13 mouse cellular contexts compared by ENCODE assay signal in genomic region chr2:164429881-164430615, GRCm38 (mm10). TPM values are rescaled to one million over a fixed set of nuclear protein-coding genes. Genes with fewer than 3 reads are reported as not detected.
DNase-seq lines count a peak whose midpoint lies in the region; ATAC-seq lines count a peak whose summit lies in the region.
"Had no signal": no experiment of that assay in that cellular context is flagged by ENCODE, and none has a peak within 500 bp of the region (broad histone marks: within the 10 kb centered on the region; RNA-seq: fewer than 3 reads in every experiment).

No protein-coding gene starts in this region.

- H3K9me3 ChIP-seq in heart, embryonic 10.5 days = no peaks in the 10 kb centered on the region
- H3K9me3 ChIP-seq in lung, embryonic 16.5 days (ENCODE audit: control insufficient read depth, low read length) = no peaks in the 10 kb centered on the region
- no peaks in the 10 kb centered on the region for H3K9me3 ChIP-seq in intestine, embryonic 16.5 days (ENCODE audit: control insufficient read depth, low read length)
- no peaks in the 10 kb centered on the region for H3K9me3 ChIP-seq in stomach, embryonic 14.5 days (ENCODE audit: control insufficient read depth, low read depth, low read length)
- no peaks in the 10 kb centered on the region for H3K9me3 ChIP-seq in hindbrain, embryonic 11.5 days (ENCODE audit: control insufficient read depth, low read length)
- no peaks in the 10 kb centered on the region for H3K9me3 ChIP-seq in hindbrain, embryonic 10.5 days
- H3K9me3 ChIP-seq: forebrain, embryonic 12.5 days; G1E; hindbrain, embryonic 15.5 days; midbrain, embryonic 13.5 days had no signal

- no peak for ATAC-seq in lung, embryonic 16.5 days (ENCODE audit: low read depth)
- no peak for ATAC-seq in intestine, embryonic 16.5 days
- ATAC-seq in stomach, embryonic 14.5 days (ENCODE audit: insufficient number of reproducible peaks, insufficient read depth, low FRiP score, low read depth) = no peak
- no peak for ATAC-seq in hindbrain, embryonic 11.5 days (ENCODE audit: low FRiP score)
- ATAC-seq: midbrain, embryonic 13.5 days had no signal

- no peak overlapping the region for H3K4me3 ChIP-seq in heart, embryonic 10.5 days
- H3K4me3 ChIP-seq in lung, embryonic 16.5 days (ENCODE audit: low read length) = no peak overlapping the region
- no peak overlapping the region for H3K4me3 ChIP-seq in intestine, embryonic 16.5 days (ENCODE audit: low read length)
- no peak overlapping the region for H3K4me3 ChIP-seq in stomach, embryonic 14.5 days (ENCODE audit: low read depth, low read length)
- no peak overlapping the region for H3K4me3 ChIP-seq in hindbrain, embryonic 11.5 days (ENCODE audit: low read depth, low read length)
- no peak overlapping the region for H3K4me3 ChIP-seq in hindbrain, embryonic 10.5 days
- H3K4me3 ChIP-seq: forebrain, embryonic 12.5 days; hindbrain, embryonic 15.5 days; midbrain, embryonic 13.5 days had no signal

- no peak for DNase-seq in heart, embryonic 10.5 days (ENCODE audit: low spot score)
- no peak for DNase-seq in heart, adult 11 months
- no peak for DNase-seq in lung, postnatal 14 days
- DNase-seq in hindbrain, embryonic 11.5 days (ENCODE audit: low spot score) = no peak
- no peak for DNase-seq in hindbrain, embryonic 10.5 days (ENCODE audit: low spot score)
- DNase-seq: cerebellum, adult 2 months had no signal

- WGBS in heart, embryonic 10.5 days = 42% methylated on average over 15 of the region's 15 CpGs
- 56% methylated on average over 15 of the region's 15 CpGs for WGBS in lung, embryonic 16.5 days
- 53% methylated on average over 15 of the region's 15 CpGs for WGBS in intestine, embryonic 16.5 days
- WGBS in stomach, embryonic 14.5 days = 52% methylated on average over 15 of the region's 15 CpGs
- 42% methylated on average over 15 of the region's 15 CpGs for WGBS in hindbrain, embryonic 11.5 days
- 42% methylated on average over 15 of the region's 15 CpGs for WGBS in hindbrain, embryonic 10.5 days

- no peak overlapping the region for H3K4me2 ChIP-seq in lung, embryonic 16.5 days (ENCODE audit: low read depth, low read length)
- H3K4me2 ChIP-seq in intestine, embryonic 16.5 days (ENCODE audit: low read depth, low read length) = 0 out of 2 replicates have a peak overlapping the region, but pooled peaks have one; percentile 2
- peak overlapping the region; percentile 15; the same call in 1 of the 2 replicates for H3K4me2 ChIP-seq in stomach, embryonic 14.5 days (replicated peaks; ENCODE audit: low read depth, low read length)
- H3K4me2 ChIP-seq in hindbrain, embryonic 11.5 days (replicated peaks; ENCODE audit: low read depth, low read length) = no peak overlapping the region
- H3K4me2 ChIP-seq: forebrain, embryonic 12.5 days; hindbrain, embryonic 15.5 days; midbrain, embryonic 13.5 days had no signal

- peak overlapping the region; percentile 47; the same call in 1 of the 2 replicates for H3K27ac ChIP-seq in heart, embryonic 10.5 days
- H3K27ac ChIP-seq in lung, embryonic 16.5 days (ENCODE audit: low read length) = peak overlapping the region; percentile 59
- H3K27ac ChIP-seq in intestine, embryonic 16.5 days (ENCODE audit: low read length) = peak overlapping the region; percentile 64
- H3K27ac ChIP-seq in stomach, embryonic 14.5 days (ENCODE audit: low read length) = peak overlapping the region; percentile 0; the same call in 1 of the 2 replicates
- no peak overlapping the region for H3K27ac ChIP-seq in hindbrain, embryonic 11.5 days (ENCODE audit: low read depth, low read length)
- no peak overlapping the region for H3K27ac ChIP-seq in hindbrain, embryonic 10.5 days
- H3K27ac ChIP-seq: forebrain, embryonic 12.5 days; hindbrain, embryonic 15.5 days; midbrain, embryonic 13.5 days had no signal

- no peak overlapping the region; the same call in 1 of the 2 replicates for H3K9ac ChIP-seq in lung, embryonic 16.5 days (ENCODE audit: low read length)
- 0 out of 2 replicates have a peak overlapping the region, but pooled peaks have one; percentile 52 for H3K9ac ChIP-seq in intestine, embryonic 16.5 days (ENCODE audit: low read depth, low read length)
- no peak overlapping the region for H3K9ac ChIP-seq in stomach, embryonic 14.5 days (replicated peaks; ENCODE audit: low read depth, low read length)
- H3K9ac ChIP-seq in hindbrain, embryonic 11.5 days (ENCODE audit: low read depth, low read length) = no peak overlapping the region
- H3K9ac ChIP-seq: forebrain, embryonic 12.5 days; hindbrain, embryonic 15.5 days; midbrain, embryonic 13.5 days had no signal

- H3K27me3 ChIP-seq in heart, embryonic 10.5 days (ENCODE audit: insufficient read depth, poor library complexity, severe bottlenecking) = peaks cover 22% of the 10 kb centered on the region
- no peaks in the 10 kb centered on the region for H3K27me3 ChIP-seq in lung, embryonic 16.5 days (ENCODE audit: control insufficient read depth, insufficient read depth, low read depth, low read length)
- H3K27me3 ChIP-seq in intestine, embryonic 16.5 days (replicated peaks; ENCODE audit: control insufficient read depth, insufficient read depth, low read length) = no peaks in the 10 kb centered on the region
- H3K27me3 ChIP-seq in stomach, embryonic 14.5 days (ENCODE audit: control insufficient read depth, insufficient read depth, low read length) = no peaks in the 10 kb centered on the region
- no peaks in the 10 kb centered on the region for H3K27me3 ChIP-seq in hindbrain, embryonic 11.5 days (ENCODE audit: control insufficient read depth, insufficient read depth, low read length)
- peaks cover 37% of the 10 kb centered on the region for H3K27me3 ChIP-seq in hindbrain, embryonic 10.5 days (ENCODE audit: insufficient read depth, poor library complexity, severe bottlenecking)
- H3K27me3 ChIP-seq: hindbrain, embryonic 15.5 days; midbrain, embryonic 13.5 days had no signal

- peaks cover 40% of the 10 kb centered on the region for H3K36me3 ChIP-seq in heart, embryonic 10.5 days
- H3K36me3 ChIP-seq in lung, embryonic 16.5 days (ENCODE audit: control insufficient read depth, insufficient read depth, low read length) = peaks cover 9% of the 10 kb centered on the region
- peaks cover 11% of the 10 kb centered on the region for H3K36me3 ChIP-seq in intestine, embryonic 16.5 days (ENCODE audit: control insufficient read depth, insufficient read depth, low read length)
- peaks cover 20% of the 10 kb centered on the region; the same call in 1 of the 2 replicates for H3K36me3 ChIP-seq in stomach, embryonic 14.5 days (ENCODE audit: control insufficient read depth, insufficient read depth, low read length)
- H3K36me3 ChIP-seq in hindbrain, embryonic 11.5 days (ENCODE audit: control insufficient read depth, insufficient read depth, low read length) = peaks cover 2% of the 10 kb centered on the region; the same call in 1 of the 2 replicates
- H3K36me3 ChIP-seq in hindbrain, embryonic 10.5 days = 0 out of 2 replicates have a peak, but pooled peaks cover 10% of the 10 kb centered on the region
- H3K36me3 ChIP-seq: forebrain, embryonic 12.5 days; G1E; hindbrain, embryonic 15.5 days; midbrain, embryonic 13.5 days had no signal

- H3K4me1 ChIP-seq in heart, embryonic 10.5 days = peaks cover 69% of the 10 kb centered on the region
- peaks cover 44% of the 10 kb centered on the region for H3K4me1 ChIP-seq in lung, embryonic 16.5 days (replicated peaks; ENCODE audit: control insufficient read depth, insufficient read depth, low read length)
- peaks cover 57% of the 10 kb centered on the region for H3K4me1 ChIP-seq in intestine, embryonic 16.5 days (ENCODE audit: control insufficient read depth, insufficient read depth, low read length)
- H3K4me1 ChIP-seq in stomach, embryonic 14.5 days (ENCODE audit: control insufficient read depth, insufficient read depth, low read length) = peaks cover 49% of the 10 kb centered on the region
- 0 out of 2 replicates have a peak, but pooled peaks cover 5% of the 10 kb centered on the region for H3K4me1 ChIP-seq in hindbrain, embryonic 11.5 days (replicated peaks; ENCODE audit: control insufficient read depth, insufficient read depth, low read length)
- H3K4me1 ChIP-seq in hindbrain, embryonic 10.5 days (replicated peaks) = peaks cover 53% of the 10 kb centered on the region
- H3K4me1 ChIP-seq: hindbrain, embryonic 15.5 days; midbrain, embryonic 13.5 days had no signal

RNA-seq across cellular contexts. Expression of gene Sdc4, which starts 13.6 kb away (rescaled TPM):
- polyA plus RNA-seq in heart, embryonic 10.5 days (2016; fragmentation: Nextera tagmentation; extraction: Ambion mirVana) = 37.3 and 37.8 TPM in 2 replicates
- polyA plus RNA-seq in lung, embryonic 16.5 days (2015; fragmentation: Nextera tagmentation; extraction: Ambion mirVana) = 226 and 247 TPM in 2 replicates
- polyA plus RNA-seq in intestine, embryonic 16.5 days (2015; fragmentation: Nextera tagmentation; extraction: Ambion mirVana) = 130 and 138 TPM in 2 replicates
- polyA plus RNA-seq in stomach, embryonic 14.5 days (2014; fragmentation: Nextera tagmentation; extraction: Ambion mirVana) = 104 and 120 TPM in 2 replicates
- 9.8 and 11.6 TPM in 2 replicates for polyA plus RNA-seq in hindbrain, embryonic 11.5 days (2014; fragmentation: Nextera tagmentation; extraction: Ambion mirVana)
- polyA plus RNA-seq in hindbrain, embryonic 10.5 days (2016; fragmentation: Nextera tagmentation; extraction: Ambion mirVana) = 14.8 and 18.0 TPM in 2 replicates
- polyA plus RNA-seq: G1E had no signal

RNA-seq across cellular contexts. Expression of gene Matn4, which starts 25.1 kb away (rescaled TPM):
- polyA plus RNA-seq in heart, embryonic 10.5 days (2016; fragmentation: Nextera tagmentation; extraction: Ambion mirVana) = 0.76 and 1.2 TPM in 2 replicates
- 46.8 and 54.9 TPM in 2 replicates for polyA plus RNA-seq in lung, embryonic 16.5 days (2015; fragmentation: Nextera tagmentation; extraction: Ambion mirVana)
- 8.3 and 9.0 TPM in 2 replicates for polyA plus RNA-seq in intestine, embryonic 16.5 days (2015; fragmentation: Nextera tagmentation; extraction: Ambion mirVana)
- 1.1 and 2.0 TPM in 2 replicates for polyA plus RNA-seq in stomach, embryonic 14.5 days (2014; fragmentation: Nextera tagmentation; extraction: Ambion mirVana)
- polyA plus RNA-seq in hindbrain, embryonic 11.5 days (2014; fragmentation: Nextera tagmentation; extraction: Ambion mirVana) = 0.71 and 0.91 TPM in 2 replicates
- polyA plus RNA-seq in hindbrain, embryonic 10.5 days (2016; fragmentation: Nextera tagmentation; extraction: Ambion mirVana) = 0.35 and 0.72 TPM in 2 replicates
- polyA plus RNA-seq: G1E had no signal

RNA-seq across cellular contexts. Expression of gene Sys1, which starts 26.7 kb away (rescaled TPM):
- polyA plus RNA-seq in heart, embryonic 10.5 days (2016; fragmentation: Nextera tagmentation; extraction: Ambion mirVana) = 41.2 and 52.5 TPM in 2 replicates
- polyA plus RNA-seq in lung, embryonic 16.5 days (2015; fragmentation: Nextera tagmentation; extraction: Ambion mirVana) = 59.9 and 62.3 TPM in 2 replicates
- 54.0 and 56.4 TPM in 2 replicates for polyA plus RNA-seq in intestine, embryonic 16.5 days (2015; fragmentation: Nextera tagmentation; extraction: Ambion mirVana)
- 65.0 and 67.6 TPM in 2 replicates for polyA plus RNA-seq in stomach, embryonic 14.5 days (2014; fragmentation: Nextera tagmentation; extraction: Ambion mirVana)
- 71.3 and 72.2 TPM in 2 replicates for polyA plus RNA-seq in hindbrain, embryonic 11.5 days (2014; fragmentation: Nextera tagmentation; extraction: Ambion mirVana)
- polyA plus RNA-seq in hindbrain, embryonic 10.5 days (2016; fragmentation: Nextera tagmentation; extraction: Ambion mirVana) = 61.5 and 76.4 TPM in 2 replicates

RNA-seq across cellular contexts. Expression of gene Rbpjl, which starts 27.1 kb away (rescaled TPM):
- polyA plus RNA-seq in heart, embryonic 10.5 days (2016; fragmentation: Nextera tagmentation; extraction: Ambion mirVana) = 0.02 and 0.08 TPM in 2 replicates
- polyA plus RNA-seq in lung, embryonic 16.5 days (2015; fragmentation: Nextera tagmentation; extraction: Ambion mirVana) = 16.8 and 21.9 TPM in 2 replicates
- 25.1 and 25.4 TPM in 2 replicates for polyA plus RNA-seq in intestine, embryonic 16.5 days (2015; fragmentation: Nextera tagmentation; extraction: Ambion mirVana)
- 0.14 and 6.6 TPM in 2 replicates for polyA plus RNA-seq in stomach, embryonic 14.5 days (2014; fragmentation: Nextera tagmentation; extraction: Ambion mirVana)
- polyA plus RNA-seq in hindbrain, embryonic 11.5 days (2014; fragmentation: Nextera tagmentation; extraction: Ambion mirVana) = not detected in 2 replicates
- 0.02 TPM in 1 of 2 replicates, not detected in the other for polyA plus RNA-seq in hindbrain, embryonic 10.5 days (2016; fragmentation: Nextera tagmentation; extraction: Ambion mirVana)
- polyA plus RNA-seq: G1E; midbrain, embryonic 13.5 days had no signal

RNA-seq across cellular contexts. Expression of gene Gm20458, which starts 30.7 kb away (rescaled TPM):
- 10.3 and 11.7 TPM in 2 replicates for polyA plus RNA-seq in heart, embryonic 10.5 days (2016; fragmentation: Nextera tagmentation; extraction: Ambion mirVana)
- 7.9 and 15.2 TPM in 2 replicates for polyA plus RNA-seq in lung, embryonic 16.5 days (2015; fragmentation: Nextera tagmentation; extraction: Ambion mirVana)
- polyA plus RNA-seq in intestine, embryonic 16.5 days (2015; fragmentation: Nextera tagmentation; extraction: Ambion mirVana) = 9.8 and 11.9 TPM in 2 replicates
- polyA plus RNA-seq in stomach, embryonic 14.5 days (2014; fragmentation: Nextera tagmentation; extraction: Ambion mirVana) = 7.0 and 19.1 TPM in 2 replicates
- polyA plus RNA-seq in hindbrain, embryonic 11.5 days (2014; fragmentation: Nextera tagmentation; extraction: Ambion mirVana) = 4.8 and 5.4 TPM in 2 replicates
- polyA plus RNA-seq in hindbrain, embryonic 10.5 days (2016; fragmentation: Nextera tagmentation; extraction: Ambion mirVana) = 4.4 and 4.5 TPM in 2 replicates

Comparison
In these comparisons a context has a peak if more than half of its experiments do, and no peak if none do; other contexts are left out.
1. H3K27ac ChIP-seq: peak in heart, embryonic 10.5 days (single experiment), lung, embryonic 16.5 days (single experiment), intestine, embryonic 16.5 days (single experiment) and stomach, embryonic 14.5 days (single experiment); none in hindbrain, embryonic 11.5 days (single experiment) and hindbrain, embryonic 10.5 days (single experiment).
2. H3K4me2 ChIP-seq: peak in intestine, embryonic 16.5 days (single experiment) and stomach, embryonic 14.5 days (single experiment); none in lung, embryonic 16.5 days (single experiment) and hindbrain, embryonic 11.5 days (single experiment).